Mouse (Mus musculus) stomach, postnatal 0 days (tissue): ENCODE results near the gene Tex2. TPM values are rescaled to one million over a fixed set of nuclear protein-coding genes. Genes with fewer than 3 reads are reported as not detected.
"Not testable (repeated sequence)": the region's sequence is repeated elsewhere in the genome, so short reads cannot be mapped to it uniquely, and the experiment has no call there.

Experiments used
- ATAC-seq: fragments of 200-750 bp; cut with Nextera tagmentation; 2 replicates; pipeline ENCODE4 v1.8.0; 2017; ENCODE audit not compliant: low FRiP score, low TSS enrichment
- DNase-seq: peaks from one replicate; pipeline ENCODE4 v3.0.0-alpha.2; 2016; ENCODE audit warnings: low spot score
- H3K27ac ChIP-seq: fragments of 300-500 bp; sonication (generic); replicated peaks from 2 replicates; pipeline ENCODE4 v1.5.1; 2014; ENCODE audit warnings: mild to moderate bottlenecking, control low read depth
- H3K27me3 ChIP-seq: fragments of 300-500 bp; sonication (generic); 2 replicates; pipeline ENCODE4 v1.6.1; 2014; ENCODE audit warnings: low read length; ENCODE audit not compliant: control insufficient read depth, insufficient read depth
- H3K36me3 ChIP-seq: fragments of 300-500 bp; sonication (generic); 2 replicates; pipeline ENCODE4 v1.6.1; 2014; ENCODE audit warnings: low read length, mixed read lengths; ENCODE audit not compliant: control insufficient read depth, insufficient read depth
- H3K4me1 ChIP-seq: fragments of 300-500 bp; sonication (generic); replicated peaks from 2 replicates; pipeline ENCODE4 v1.6.1; 2014; ENCODE audit warnings: antibody characterized with exemption; ENCODE audit not compliant: control insufficient read depth, insufficient read depth
- H3K4me2 ChIP-seq: fragments of 300-500 bp; sonication (generic); replicated peaks from 2 replicates; pipeline ENCODE4 v1.6.1; 2014; ENCODE audit warnings: low read depth, mild to moderate bottlenecking, control low read depth, moderate library complexity
- H3K4me3 ChIP-seq: fragments of 300-500 bp; sonication (generic); 2 replicates; pipeline ENCODE4 v1.5.1; 2014; ENCODE audit warnings: low read depth, low read length, control low read depth
- H3K9ac ChIP-seq: fragments of 300-500 bp; sonication (generic); 2 replicates; pipeline ENCODE4 v1.6.1; 2014; ENCODE audit warnings: mild to moderate bottlenecking, low read length, control low read depth, mixed read lengths
- H3K9me3 ChIP-seq: fragments of 300-500 bp; sonication (generic); 2 replicates; pipeline ENCODE4 v1.6.1; 2016; ENCODE audit warnings: low read length; ENCODE audit not compliant: control insufficient read depth
- CTCF ChIP-seq: IDR thresholded peaks from 2 replicates; pipeline ENCODE4 v1.5.1; 2016; ENCODE audit warnings: antibody characterized with exemption, low read depth, mild to moderate bottlenecking, moderate library complexity
- EP300 ChIP-seq: optimal IDR thresholded peaks from 2 replicates; pipeline ENCODE3; 2016; ENCODE audit warnings: antibody characterized with exemption
- WGBS: fragments of 180-500 bp; shearing (Covaris S2); extraction: QIAGEN DNeasy Blood & Tissue Kit; methylation state at CpG from one replicate; pipeline ENCODE4 v1.1.7; 2014; 5-methylcytosine and 5-hydroxymethylcytosine counted together
- polyA plus RNA-seq: library from polyadenylated mRNA; unstranded; fragments of >200 nt; fragmentation: Nextera tagmentation; extraction: Ambion mirVana; gene quantifications from 2 replicates; pipeline ENCODE4 v1.2.1, GENCODE M21; 2015

The Tex2 gene
- polyA plus RNA-seq, 1 experiment from 2014 or later, result 11.6 TPM

- H3K4me1 ChIP-seq, result no peaks in the 10 kb centered on the region
- peak overlapping the region; percentile 95 for H3K9ac ChIP-seq
- ATAC-seq (peak; percentile 78), DNase-seq (peak; percentile 61)
- no peaks in the 10 kb centered on the region for H3K27me3 ChIP-seq
- H3K4me2 ChIP-seq, result peak overlapping the region; percentile 84
- TF ChIP-seq CTCF, result 0 out of 2 replicates have a peak, but pooled peaks have one; percentile 13
- TF ChIP-seq EP300, result peak; percentile 1
- H3K9me3 ChIP-seq, result no peaks in the 10 kb centered on the region
- peak overlapping the region; percentile 98 for H3K27ac ChIP-seq
- H3K36me3 ChIP-seq, result no peaks in the 10 kb centered on the region
- WGBS, result 3% methylated on average over 22 of the region's 22 CpGs
- peak overlapping the region; percentile 86 for H3K4me3 ChIP-seq
These were observed 111.7 kb downstream of the Tex2 start for GRCm38 (mm10) chr11:106501308-106502158.

GRCm38 (mm10) chr11:106500393-106501307 is 112.6 kb downstream of the Tex2 start:
- Histone ChIP-seq H3K4me3 (peak overlapping the region; percentile 86), H3K9me3 (no peaks in the 10 kb centered on the region), H3K27me3 (no peaks in the 10 kb centered on the region), H3K27ac (peak overlapping the region; percentile 98), H3K4me1 (no peaks in the 10 kb centered on the region), H3K36me3 (no peaks in the 10 kb centered on the region), H3K4me2 (peak overlapping the region; percentile 84), H3K9ac (peak overlapping the region; percentile 95)
- TF ChIP-seq EP300 (no peak), CTCF (no peak)
- WGBS, result under 1% methylated on average over 49 of the region's 55 CpGs
- peak; percentile 95 for DNase-seq
- peak; percentile 97 for ATAC-seq

- Histone ChIP-seq H3K27ac (no peak overlapping the region), H3K4me1 (no peaks in the 10 kb centered on the region), H3K9ac (no peak overlapping the region), H3K4me3 (no peak overlapping the region), H3K27me3 (no peaks in the 10 kb centered on the region), H3K36me3 (no peaks in the 10 kb centered on the region), H3K9me3 (no peaks in the 10 kb centered on the region), H3K4me2 (no peak overlapping the region)
- WGBS, result 36% methylated on average over 4 of the region's 4 CpGs
- no peak for ATAC-seq
- TF ChIP-seq EP300, result no peak
- TF ChIP-seq CTCF, result no peak
- no peak for DNase-seq
These were observed 114.4 kb downstream of the Tex2 start for GRCm38 (mm10) chr11:106498739-106499379.

- TF ChIP-seq CTCF, result no peak; the same call in 1 of the 2 replicates
- TF ChIP-seq EP300, result no peak
- Histone ChIP-seq H3K4me2 (no peak overlapping the region), H3K36me3 (no peaks in the 10 kb centered on the region), H3K27me3 (no peaks in the 10 kb centered on the region), H3K9ac (no peak overlapping the region), H3K9me3 (no peaks in the 10 kb centered on the region), H3K4me3 (no peak overlapping the region), H3K4me1 (no peaks in the 10 kb centered on the region), H3K27ac (no peak overlapping the region)
- DNase-seq (no peak), ATAC-seq (no peak)
- WGBS, result 74% methylated on average over 2 of the region's 2 CpGs
These were observed 115.3 kb downstream of the Tex2 start for GRCm38 (mm10) chr11:106497926-106498325.

- ATAC-seq, DNase-seq, H3K9me3 ChIP-seq, H3K4me3 ChIP-seq, H3K4me2 ChIP-seq, H3K36me3 ChIP-seq, H3K9ac ChIP-seq, H3K27ac ChIP-seq, H3K27me3 ChIP-seq, H3K4me1 ChIP-seq: not testable (repeated sequence)
- WGBS, result 80% methylated on average over 2 of the region's 2 CpGs
These were observed 116.2 kb downstream of the Tex2 start for GRCm38 (mm10) chr11:106497009-106497408.
